Mouse (Mus musculus) layer of hippocampus, adult 18-20 months (tissue): ENCODE measurements around the gene Tmem132c. TPM values are rescaled to one million over a fixed set of nuclear protein-coding genes. Genes with fewer than 3 reads are reported as not detected.
A peak's percentile ranks its signal among the peaks of the same experiment; 100 is the strongest.

ENCODE experiments used
- DNase-seq, 2 experiments: peaks; one replicate each; pipeline ENCODE4 v3.0.0; 2022; ENCODE audit warnings: low spot score in 2 of 2
- total RNA-seq, 2 experiments: library from RNA; stranded (reverse); gene quantifications; 2 replicates each; pipeline ENCODE4 v1.2.3; 2021

The Tmem132c gene
- total RNA-seq, 2 experiments from 2014 or later: 2.7 to 3.7 TPM

- DNase-seq: peak in 1 of 2 experiments; percentile 64
Measured at GRCm38 (mm10) chr5:127595676-127596075, 354.1 kb downstream of the Tmem132c start.

GRCm38 (mm10) chr5:127596862-127597261 is 355.3 kb downstream of the Tmem132c start:
- no peak for DNase-seq

- DNase-seq: no peak
Measured at GRCm38 (mm10) chr5:127602996-127603395, 361.4 kb downstream of the Tmem132c start.

DNA sequence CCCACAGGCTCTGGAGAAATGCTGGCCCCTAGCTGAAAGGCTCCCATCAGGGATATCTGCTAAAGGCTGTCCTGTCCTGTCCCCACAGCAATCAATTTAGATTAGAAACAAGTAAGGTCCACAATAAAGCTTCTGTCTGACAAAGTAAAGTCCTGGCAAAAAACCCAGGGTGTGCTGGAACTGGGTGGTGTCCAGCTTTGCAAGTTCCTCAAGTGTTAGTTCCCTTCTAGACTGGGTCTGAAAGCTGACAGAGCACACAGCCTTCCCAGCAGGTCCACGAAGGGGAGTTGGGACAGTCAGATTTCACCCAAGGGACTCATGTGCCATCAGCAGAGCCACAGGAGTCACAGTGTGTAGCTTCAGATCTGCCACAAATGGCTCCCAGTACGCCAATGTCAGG is 365.9 kb downstream of the Tmem132c start:
- DNase-seq: no peak

DNA sequence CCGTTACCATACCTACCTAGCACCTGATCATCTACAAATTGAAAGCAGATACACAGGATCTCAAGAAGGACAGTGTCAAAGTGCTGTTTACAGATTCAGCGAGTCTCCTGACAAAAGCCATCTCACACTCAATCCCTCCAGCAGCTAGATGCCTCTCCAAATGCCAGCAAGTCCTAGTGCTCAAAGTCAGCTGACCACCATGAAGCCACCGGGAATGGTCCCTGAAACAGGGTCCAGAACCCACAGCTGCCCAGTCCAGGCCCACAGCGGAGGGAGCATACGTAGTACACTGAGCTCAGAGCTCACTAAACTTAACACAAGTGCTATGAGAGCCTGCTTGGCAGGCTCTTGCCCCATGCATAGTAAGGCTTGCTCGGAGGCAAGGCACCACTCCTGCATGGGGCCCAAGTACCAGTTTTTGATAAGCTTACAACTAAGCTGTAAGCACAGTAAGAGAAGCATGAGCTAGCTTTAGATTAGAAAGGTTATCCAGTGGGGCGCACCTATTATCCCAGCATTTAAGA is 367.6 kb downstream of the Tmem132c start:
- DNase-seq: no peak

DNA sequence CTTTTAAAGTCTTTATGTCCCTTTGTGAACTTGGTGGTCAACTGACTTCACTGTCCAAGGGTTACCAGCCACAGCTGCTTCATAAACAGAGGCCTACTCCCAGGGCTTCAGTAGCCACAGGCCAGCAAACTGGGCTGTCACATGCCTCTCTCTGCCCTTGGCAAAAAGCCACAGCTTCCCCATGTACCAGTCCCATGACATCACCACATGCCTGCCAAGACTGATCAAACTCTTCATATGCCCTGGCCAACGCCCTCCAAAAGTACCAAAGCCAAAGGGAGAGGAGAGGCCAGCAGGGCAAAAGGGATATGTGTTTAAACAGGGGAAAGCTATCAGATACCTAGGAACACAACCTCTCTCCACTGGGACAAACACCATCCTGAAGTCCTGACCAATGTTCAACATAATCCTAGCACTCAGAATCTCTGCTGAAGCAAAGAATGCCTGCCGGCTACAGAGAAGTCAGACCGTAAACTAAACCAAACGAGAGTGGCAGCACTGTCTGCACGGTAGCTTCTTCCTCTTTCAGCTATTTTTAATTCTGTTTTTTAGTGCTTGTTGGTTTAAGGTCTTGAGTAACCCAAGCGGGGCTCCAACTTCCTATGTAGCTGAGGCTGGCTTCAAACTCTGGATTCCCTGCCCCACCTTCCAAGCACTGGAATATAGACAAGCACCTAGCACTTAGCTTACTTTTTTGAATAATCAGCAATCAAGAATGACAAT is 369.3 kb downstream of the Tmem132c start:
- peak; percentile 35 to 79 for DNase-seq

- no peak for DNase-seq
Measured at GRCm38 (mm10) chr5:127611881-127612280, 370.3 kb downstream of the Tmem132c start.

GRCm38 (mm10) chr5:127612397-127612796 is 370.8 kb downstream of the Tmem132c start:
- DNase-seq: no peak
